Mouse (Mus musculus): ENCODE results near the gene Gm17469. TPM values are rescaled to one million over a fixed set of nuclear protein-coding genes. Genes with fewer than 3 reads are reported as not detected.
"Not testable (repeated sequence)": the region's sequence is repeated elsewhere in the genome, so short reads cannot be mapped to it uniquely, and the experiment has no call there.

The Gm17469 gene
- not detected in 2 replicates for polyA plus RNA-seq (2015; fragmentation: Nextera tagmentation; extraction: Ambion mirVana)

DNA sequence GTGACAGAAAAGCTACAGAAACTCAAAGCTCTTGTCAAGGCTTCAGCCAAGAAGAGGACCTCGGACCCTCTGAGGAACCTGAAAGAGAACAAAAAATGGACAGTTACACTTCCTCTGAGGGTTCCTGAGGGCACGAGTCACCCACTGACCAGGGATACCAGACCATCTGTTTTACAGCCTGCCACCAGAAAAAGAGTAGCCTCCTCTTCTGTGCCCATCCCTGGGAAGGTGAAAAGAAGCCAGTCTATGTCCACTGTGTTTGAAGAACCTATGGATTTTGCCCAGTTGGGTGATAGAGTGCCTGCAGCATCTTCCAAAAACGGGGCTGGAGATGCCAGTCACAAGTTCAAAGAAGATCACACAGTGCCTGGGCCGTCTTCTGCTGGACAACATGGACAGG, at the start of gene Gm17469:
Gene Gm17469, plus strand, starts transcription at position 301 of the 400 bp plus-strand sequence.
- H3K4me1 ChIP-seq; H3K9ac ChIP-seq; H3K4me3 ChIP-seq; ATAC-seq (ENCODE audit: extremely low read depth, insufficient number of reproducible peaks, low FRiP score, low TSS enrichment); H3K27me3 ChIP-seq (replicated peaks); H3K36me3 ChIP-seq; H3K4me2 ChIP-seq; H3K9me3 ChIP-seq; H3K27ac ChIP-seq (replicated peaks): not testable (repeated sequence)
- WGBS = no CpG with 5 or more reads among the region's 4 CpGs

Other genes with a start within 250 kb of the Gm17469 start
- gene Gm17584, start 129.3 kb upstream of the Gm17469 start, polyA plus RNA-seq (2015; fragmentation: Nextera tagmentation; extraction: Ambion mirVana) = not detected in 2 replicates

Data from heart, embryonic 13.5 days (tissue).